Mouse (Mus musculus) lung, adult 2 months (tissue): ENCODE measurements around the gene Ripk4.

ENCODE experiments used
- CTCF ChIP-seq: fragments of 200-500 bp; IDR thresholded peaks from 2 replicates; pipeline ENCODE4 v1.5.1; 2011; ENCODE audit warnings: mild to moderate bottlenecking, low read length, control low read depth; ENCODE audit not compliant: insufficient read depth
- POLR2A ChIP-seq: fragments of 200-500 bp; IDR thresholded peaks from 2 replicates; pipeline ENCODE4 v1.6.1; 2011; ENCODE audit warnings: low read depth, mild to moderate bottlenecking, control low read depth, low read length, borderline replicate concordance; ENCODE audit errors: extremely low read depth

GRCm38 (mm10) chr16:97734760-97735322 lies 28.7 kb downstream of the Ripk4 start:
- TF ChIP-seq CTCF (no peak), POLR2A (no peak)
